Mouse (Mus musculus): ENCODE measurements around the gene Pofut1.

The Pofut1 gene

GRCm38 (mm10) chr2:153290938-153291928, 49.9 kb downstream of the Pofut1 start, which contains the start of gene Kif3b:
Gene Kif3b (plus strand): TSS chr2:153291413.
- DNase-seq = peak; percentile 89

- DNase-seq = peak; percentile 26
These were observed 51.0 kb downstream of the Pofut1 start for GRCm38 (mm10) chr2:153292305-153292861.

- DNase-seq = no peak
These were observed 53.9 kb downstream of the Pofut1 start for GRCm38 (mm10) chr2:153295196-153295595.

GRCm38 (mm10) chr2:153297771-153298170, 56.4 kb downstream of the Pofut1 start:
- DNase-seq = no peak

- no peak for DNase-seq
These were observed 57.1 kb downstream of the Pofut1 start for GRCm38 (mm10) chr2:153298460-153298859.

- no peak for DNase-seq
These were observed 57.5 kb downstream of the Pofut1 start for GRCm38 (mm10) chr2:153298863-153299262.

- no peak for DNase-seq
These were observed 59.8 kb downstream of the Pofut1 start for GRCm38 (mm10) chr2:153301123-153301522.

GRCm38 (mm10) chr2:153305240-153305639, 63.9 kb downstream of the Pofut1 start:
- DNase-seq = no peak

- DNase-seq = no peak
These were observed 67.3 kb downstream of the Pofut1 start for GRCm38 (mm10) chr2:153308586-153308985.

GRCm38 (mm10) chr2:153309106-153309505, 67.8 kb downstream of the Pofut1 start:
- DNase-seq = no peak

GRCm38 (mm10) chr2:153310228-153310627, 68.9 kb downstream of the Pofut1 start:
- DNase-seq = no peak

GRCm38 (mm10) chr2:153312884-153313283, 71.6 kb downstream of the Pofut1 start:
- no peak for DNase-seq

GRCm38 (mm10) chr2:153318408-153318807, 77.1 kb downstream of the Pofut1 start:
- DNase-seq = no peak

GRCm38 (mm10) chr2:153319036-153319643, 77.8 kb downstream of the Pofut1 start:
- no peak for DNase-seq

Measured in right cerebral cortex, postnatal 14 days (tissue).